Mouse (Mus musculus) neural tube, embryonic 14.5 days (tissue): Measurements from ENCODE around the gene Gpc5. TPM values are rescaled to one million over a fixed set of nuclear protein-coding genes. Genes with fewer than 3 reads are reported as not detected.

Experiments
- ATAC-seq: fragments of 200-750 bp; cut with Nextera tagmentation; 2 replicates; pipeline ENCODE4 v1.8.0; 2017; ENCODE audit warnings: low read depth, mild to moderate bottlenecking, moderate TSS enrichment, moderate library complexity
- H3K27ac ChIP-seq: fragments of 300-500 bp; sonication (generic); 2 replicates; pipeline ENCODE4 v1.5.1; 2014; ENCODE audit warnings: low read depth, mild to moderate bottlenecking, control low read depth, low read length, moderate library complexity, mixed read lengths
- H3K27me3 ChIP-seq: fragments of 300-500 bp; sonication (generic); 2 replicates; pipeline ENCODE4 v1.6.1; 2014; ENCODE audit warnings: low read length; ENCODE audit not compliant: control insufficient read depth, insufficient read depth
- H3K36me3 ChIP-seq: fragments of 300-500 bp; sonication (generic); 2 replicates; pipeline ENCODE4 v1.6.1; 2014; ENCODE audit warnings: low read length, mixed read lengths; ENCODE audit not compliant: control insufficient read depth, insufficient read depth
- H3K4me1 ChIP-seq: fragments of 300-500 bp; sonication (generic); 2 replicates; pipeline ENCODE4 v1.6.1; 2014; ENCODE audit warnings: low read length; ENCODE audit not compliant: control insufficient read depth, insufficient read depth
- H3K4me2 ChIP-seq: fragments of 300-500 bp; sonication (generic); 2 replicates; pipeline ENCODE4 v1.6.1; 2014; ENCODE audit warnings: mild to moderate bottlenecking, low read depth, low read length, control low read depth
- H3K4me3 ChIP-seq: fragments of 300-500 bp; sonication (generic); 2 replicates; pipeline ENCODE4 v1.5.1; 2014; ENCODE audit warnings: low read depth, low read length, control low read depth, mixed read lengths
- H3K9ac ChIP-seq: fragments of 300-500 bp; sonication (generic); replicated peaks from 2 replicates; pipeline ENCODE4 v1.6.1; 2014; ENCODE audit warnings: low read depth, mild to moderate bottlenecking, control low read depth, low read length, mixed read lengths
- H3K9me3 ChIP-seq: fragments of 300-500 bp; sonication (generic); 2 replicates; pipeline ENCODE4 v1.6.1; 2016; ENCODE audit warnings: low read length; ENCODE audit not compliant: control insufficient read depth
- WGBS: fragments of 180-500 bp; shearing (Covaris S2); extraction: QIAGEN DNeasy Blood & Tissue Kit; methylation state at CpG from one replicate; pipeline ENCODE4 v1.1.7; 2014; 5-methylcytosine and 5-hydroxymethylcytosine counted together
- microRNA counts: library from miRNA; unstranded; fragments of <30 nt; microRNA quantifications from one replicate; lab custom pipeline; 2016
- microRNA-seq: library from miRNA; unstranded; fragments of <30 nt; microRNA quantifications from one replicate; pipeline ENCODE4, GENCODE M21; 2016
- polyA plus RNA-seq: library from polyadenylated mRNA; unstranded; fragments of >200 nt; fragmentation: Nextera tagmentation; extraction: Ambion mirVana; gene quantifications from 2 replicates; pipeline ENCODE4 v1.2.1, GENCODE M21; 2014

Gene Gpc5
- polyA plus RNA-seq, 1 experiment from 2014 or later: 28.6 TPM

- Histone ChIP-seq H3K4me2 (no peak overlapping the region), H3K4me1 (no peaks in the 10 kb centered on the region), H3K9ac (no peak overlapping the region), H3K27ac (no peak overlapping the region), H3K27me3 (no peaks in the 10 kb centered on the region), H3K4me3 (no peak overlapping the region), H3K36me3 (no peaks in the 10 kb centered on the region), H3K9me3 (no peaks in the 10 kb centered on the region)
- WGBS: 37% methylated on average over 1 of the region's 1 CpGs
- ATAC-seq: peak; percentile 79
Observed at GRCm38 (mm10) chr14:116559990-116560389, 1468.0 kb downstream of the Gpc5 start.

MicroRNA genes within 50 kb of the gene (microRNA counts, 519-probe panel; counts per million panel counts)
- microRNA mmu-miR-18a (lab: Ali Mortazavi, UCI) (not detected), microRNA mmu-miR-19a (lab: Ali Mortazavi, UCI) (6,489 counts per million, percentile 93 among the panel's probes with 10 or more counts), microRNA mmu-miR-19b (lab: Ali Mortazavi, UCI) (6,002 counts per million, percentile 87 among the panel's probes with 10 or more counts), microRNA mmu-miR-20a+mmu-miR-20b (lab: Ali Mortazavi, UCI) (6,420 counts per million, percentile 92 among the panel's probes with 10 or more counts), microRNA mmu-miR-92a (lab: Ali Mortazavi, UCI) (not detected)

Small RNA genes within 50 kb of the gene (microRNA-seq; reads per million reads assigned to microRNA genes)
- gene Mir17 (12,679 reads per million, percentile 97 among the genes with 10 or more reads in this experiment), gene Mir18 (3,305 reads per million, percentile 88 among the genes with 10 or more reads in this experiment), gene Mir19a (39.3 reads per million, percentile 32 among the genes with 10 or more reads in this experiment), gene Mir19b-1 (9.7 reads per million, percentile 17 among the genes with 10 or more reads in this experiment), gene Mir20a (5,183 reads per million, percentile 92 among the genes with 10 or more reads in this experiment), gene Mir92-1 (1,039 reads per million, percentile 78 among the genes with 10 or more reads in this experiment)
